Mouse (Mus musculus) thymus, adult 2 months (tissue): ENCODE measurements around the gene Cd163l1.

ENCODE experiments used
- CTCF ChIP-seq: fragments of 200-500 bp; IDR thresholded peaks from 2 replicates; pipeline ENCODE4 v1.5.1; 2012; ENCODE audit warnings: mild to moderate bottlenecking, control low read depth, low read length, moderate library complexity, borderline replicate concordance; ENCODE audit not compliant: control insufficient read depth, poor library complexity, insufficient read depth; ENCODE audit errors: extremely low read depth
- POLR2A ChIP-seq: fragments of 200-500 bp; IDR thresholded peaks from 2 replicates; pipeline ENCODE4 v1.6.1; 2012; ENCODE audit warnings: mild to moderate bottlenecking, low read length, control low read depth, moderate library complexity; ENCODE audit not compliant: control insufficient read depth, poor library complexity, insufficient read depth; ENCODE audit errors: extremely low read depth

GRCm38 (mm10) chr7:140170863-140171262 lies 47.2 kb upstream of the Cd163l1 start:
- TF ChIP-seq CTCF, result no peak
- TF ChIP-seq POLR2A, result no peak
